Mouse (Mus musculus): Measurements from ENCODE around the gene Tbc1d19. TPM values are rescaled to one million over a fixed set of nuclear protein-coding genes. Genes with fewer than 3 reads are reported as not detected.

Gene Tbc1d19
- polyA plus RNA-seq, 1 experiment = 22.5 TPM

GRCm38 (mm10) chr5:53874966-53875365 is 65.6 kb downstream of the Tbc1d19 start:
- Histone ChIP-seq H3K27me3 (ENCODE audit: control insufficient read depth, insufficient read depth, low read length, poor library complexity, severe bottlenecking) (no peaks in the 10 kb centered on the region), H3K9me3 (replicated peaks; ENCODE audit: control insufficient read depth, insufficient read depth, low read length, poor library complexity, severe bottlenecking) (no peaks in the 10 kb centered on the region), H3K4me1 (ENCODE audit: control insufficient read depth, insufficient read depth, low read length) (no peaks in the 10 kb centered on the region), H3K9ac (ENCODE audit: low read depth, poor library complexity, severe bottlenecking) (no peak overlapping the region), H3K36me3 (ENCODE audit: control insufficient read depth, insufficient read depth, low read length, poor library complexity, severe bottlenecking) (no peaks in the 10 kb centered on the region; the same call in 1 of the 2 replicates), H3K27ac (ENCODE audit: insufficient read depth, low read length) (no peak overlapping the region), H3K4me3 (ENCODE audit: low read depth, low read length) (no peak overlapping the region)
- TF ChIP-seq CTCF (IDR thresholded peaks at IDR 0.05; ENCODE audit: low read depth, low read length) (no peak), EP300 (IDR thresholded peaks at IDR 0.05; ENCODE audit: insufficient read depth, low read depth, low read length) (no peak), POLR2A (IDR thresholded peaks at IDR 0.05; ENCODE audit: insufficient read depth, low read length) (no peak)

GRCm38 (mm10) chr5:53880724-53881123 is 71.3 kb downstream of the Tbc1d19 start:
- Histone ChIP-seq H3K36me3 (ENCODE audit: control insufficient read depth, insufficient read depth, low read length, poor library complexity, severe bottlenecking) (no peaks in the 10 kb centered on the region), H3K4me1 (ENCODE audit: control insufficient read depth, insufficient read depth, low read length) (no peaks in the 10 kb centered on the region), H3K27me3 (ENCODE audit: control insufficient read depth, insufficient read depth, low read length, poor library complexity, severe bottlenecking) (no peaks in the 10 kb centered on the region), H3K9me3 (replicated peaks; ENCODE audit: control insufficient read depth, insufficient read depth, low read length, poor library complexity, severe bottlenecking) (no peaks in the 10 kb centered on the region), H3K27ac (ENCODE audit: insufficient read depth, low read length) (no peak overlapping the region), H3K9ac (ENCODE audit: low read depth, poor library complexity, severe bottlenecking) (no peak overlapping the region), H3K4me3 (ENCODE audit: low read depth, low read length) (no peak overlapping the region)
- no peak for TF ChIP-seq CTCF (IDR thresholded peaks at IDR 0.05; ENCODE audit: low read depth, low read length)
- TF ChIP-seq EP300 (IDR thresholded peaks at IDR 0.05; ENCODE audit: insufficient read depth, low read depth, low read length) = no peak

- H3K9ac ChIP-seq (ENCODE audit: low read depth, poor library complexity, severe bottlenecking) = no peak overlapping the region
- no peaks in the 10 kb centered on the region for H3K36me3 ChIP-seq (ENCODE audit: control insufficient read depth, insufficient read depth, low read length, poor library complexity, severe bottlenecking)
- TF ChIP-seq CTCF (IDR thresholded peaks at IDR 0.05; ENCODE audit: low read depth, low read length) = no peak
- no peak for TF ChIP-seq EP300 (IDR thresholded peaks at IDR 0.05; ENCODE audit: insufficient read depth, low read depth, low read length)
- no peak for TF ChIP-seq POLR2A (IDR thresholded peaks at IDR 0.05; ENCODE audit: insufficient read depth, low read length)
- H3K9me3 ChIP-seq (replicated peaks; ENCODE audit: control insufficient read depth, insufficient read depth, low read length, poor library complexity, severe bottlenecking) = no peaks in the 10 kb centered on the region
- H3K4me3 ChIP-seq (ENCODE audit: low read depth, low read length) = no peak overlapping the region
- no peaks in the 10 kb centered on the region for H3K27me3 ChIP-seq (ENCODE audit: control insufficient read depth, insufficient read depth, low read length, poor library complexity, severe bottlenecking)
- H3K4me1 ChIP-seq (ENCODE audit: control insufficient read depth, insufficient read depth, low read length) = no peaks in the 10 kb centered on the region
- H3K27ac ChIP-seq (ENCODE audit: insufficient read depth, low read length) = no peak overlapping the region
Observed at GRCm38 (mm10) chr5:53881381-53881990, 72.1 kb downstream of the Tbc1d19 start.

GRCm38 (mm10) chr5:53901406-53901805 is 92.0 kb downstream of the Tbc1d19 start:
- Histone ChIP-seq H3K4me3 (ENCODE audit: low read depth, low read length) (no peak overlapping the region), H3K36me3 (ENCODE audit: control insufficient read depth, insufficient read depth, low read length, poor library complexity, severe bottlenecking) (no peaks in the 10 kb centered on the region), H3K4me1 (ENCODE audit: control insufficient read depth, insufficient read depth, low read length) (no peaks in the 10 kb centered on the region), H3K9ac (ENCODE audit: low read depth, poor library complexity, severe bottlenecking) (no peak overlapping the region), H3K27ac (ENCODE audit: insufficient read depth, low read length) (no peak overlapping the region), H3K27me3 (ENCODE audit: control insufficient read depth, insufficient read depth, low read length, poor library complexity, severe bottlenecking) (no peaks in the 10 kb centered on the region), H3K9me3 (replicated peaks; ENCODE audit: control insufficient read depth, insufficient read depth, low read length, poor library complexity, severe bottlenecking) (no peaks in the 10 kb centered on the region)
- TF ChIP-seq CTCF (IDR thresholded peaks at IDR 0.05; ENCODE audit: low read depth, low read length) (no peak), POLR2A (IDR thresholded peaks at IDR 0.05; ENCODE audit: insufficient read depth, low read length) (no peak), EP300 (IDR thresholded peaks at IDR 0.05; ENCODE audit: insufficient read depth, low read depth, low read length) (no peak)

GRCm38 (mm10) chr5:53902757-53903156 is 93.4 kb downstream of the Tbc1d19 start:
- Histone ChIP-seq H3K4me3 (ENCODE audit: low read depth, low read length) (no peak overlapping the region), H3K36me3 (ENCODE audit: control insufficient read depth, insufficient read depth, low read length, poor library complexity, severe bottlenecking) (no peaks in the 10 kb centered on the region), H3K9me3 (replicated peaks; ENCODE audit: control insufficient read depth, insufficient read depth, low read length, poor library complexity, severe bottlenecking) (no peaks in the 10 kb centered on the region), H3K27me3 (ENCODE audit: control insufficient read depth, insufficient read depth, low read length, poor library complexity, severe bottlenecking) (no peaks in the 10 kb centered on the region), H3K27ac (ENCODE audit: insufficient read depth, low read length) (no peak overlapping the region), H3K4me1 (ENCODE audit: control insufficient read depth, insufficient read depth, low read length) (no peaks in the 10 kb centered on the region), H3K9ac (ENCODE audit: low read depth, poor library complexity, severe bottlenecking) (no peak overlapping the region)
- TF ChIP-seq POLR2A (IDR thresholded peaks at IDR 0.05; ENCODE audit: insufficient read depth, low read length) (no peak), CTCF (IDR thresholded peaks at IDR 0.05; ENCODE audit: low read depth, low read length) (no peak), EP300 (IDR thresholded peaks at IDR 0.05; ENCODE audit: insufficient read depth, low read depth, low read length) (no peak)

- Histone ChIP-seq H3K9me3 (replicated peaks; ENCODE audit: control insufficient read depth, insufficient read depth, low read length, poor library complexity, severe bottlenecking) (no peaks in the 10 kb centered on the region), H3K27me3 (ENCODE audit: control insufficient read depth, insufficient read depth, low read length, poor library complexity, severe bottlenecking) (no peaks in the 10 kb centered on the region), H3K27ac (ENCODE audit: insufficient read depth, low read length) (no peak overlapping the region), H3K36me3 (ENCODE audit: control insufficient read depth, insufficient read depth, low read length, poor library complexity, severe bottlenecking) (no peaks in the 10 kb centered on the region), H3K4me3 (ENCODE audit: low read depth, low read length) (no peak overlapping the region), H3K9ac (ENCODE audit: low read depth, poor library complexity, severe bottlenecking) (no peak overlapping the region), H3K4me1 (ENCODE audit: control insufficient read depth, insufficient read depth, low read length) (no peaks in the 10 kb centered on the region)
- TF ChIP-seq EP300 (IDR thresholded peaks at IDR 0.05; ENCODE audit: insufficient read depth, low read depth, low read length) = no peak
- no peak for TF ChIP-seq POLR2A (IDR thresholded peaks at IDR 0.05; ENCODE audit: insufficient read depth, low read length)
- TF ChIP-seq CTCF (IDR thresholded peaks at IDR 0.05; ENCODE audit: low read depth, low read length) = no peak
Observed at GRCm38 (mm10) chr5:53909201-53909600, 99.8 kb downstream of the Tbc1d19 start.

All from ES-Bruce4 (cell line).